Mouse (Mus musculus): ENCODE data around the gene Abhd4. TPM values are rescaled to one million over a fixed set of nuclear protein-coding genes. Genes with fewer than 3 reads are reported as not detected.

Gene Abhd4
- polyA plus RNA-seq, 1 experiment from 2014 or later = 39.9 TPM

DNA sequence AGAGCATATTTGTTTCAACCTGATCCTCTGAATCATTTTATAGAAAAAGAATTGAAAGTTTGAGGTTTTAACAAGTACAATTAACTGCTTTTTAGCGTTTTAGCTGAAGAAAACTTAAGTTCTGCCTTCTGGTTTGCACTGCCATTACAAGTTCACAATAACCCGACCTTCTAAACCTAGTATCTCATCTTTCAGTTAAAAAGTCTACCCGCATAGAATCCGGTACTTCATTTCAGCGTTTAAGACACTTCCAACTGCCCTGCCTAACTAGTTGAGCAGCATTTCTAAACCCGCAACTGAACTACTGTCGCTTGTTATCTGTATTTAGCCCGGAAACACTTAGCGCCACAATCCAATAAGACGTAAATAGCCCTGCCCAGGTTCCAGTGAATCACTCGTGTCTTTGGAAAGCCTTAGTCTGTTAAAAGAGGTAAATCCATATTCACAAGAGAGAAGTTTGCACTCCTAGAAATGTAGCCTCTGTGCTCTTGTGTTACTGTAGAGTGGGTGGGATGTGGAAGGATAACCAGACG, 748 bp downstream of the Abhd4 start:
- peaks cover 44% of the 10 kb centered on the region for H3K4me1 ChIP-seq
- H3K27ac ChIP-seq (replicated peaks) = peak overlapping the region; percentile 86; the same call in 1 of the 2 replicates
- DNase-seq (ENCODE audit: low spot score) = no peak

DNA sequence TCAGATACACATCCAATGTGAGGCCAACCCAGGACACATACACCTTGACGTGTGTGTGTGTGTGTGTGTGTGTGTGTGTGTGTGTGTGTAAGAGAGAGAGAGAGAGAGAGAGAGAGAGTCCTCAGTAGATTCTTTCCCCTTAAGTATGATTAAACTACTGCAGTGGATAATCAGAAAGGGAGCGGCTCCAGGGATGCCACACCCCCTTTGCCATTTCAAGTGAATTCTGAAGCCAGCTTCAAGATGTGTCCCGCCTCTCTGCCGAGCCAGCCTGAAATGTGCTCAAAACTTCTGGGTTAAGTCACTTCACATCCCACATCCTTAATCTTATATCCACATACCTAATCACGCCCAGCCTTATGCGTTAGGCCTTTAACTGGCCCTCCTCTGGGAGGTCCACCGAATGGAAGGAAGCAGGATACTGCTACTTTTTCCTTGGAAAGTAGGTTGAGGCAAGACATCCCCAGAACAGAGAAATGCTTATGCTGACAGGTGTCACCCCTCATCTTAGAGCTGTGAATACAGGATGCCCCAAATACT, 4.2 kb downstream of the Abhd4 start:
- H3K27ac ChIP-seq (replicated peaks) = no peak overlapping the region
- H3K36me3 ChIP-seq (replicated peaks) = peaks cover 7% of the 10 kb centered on the region
- no peaks in the 10 kb centered on the region for H3K9me3 ChIP-seq
- H3K4me3 ChIP-seq = peak overlapping the region; percentile 75
- peaks cover 33% of the 10 kb centered on the region for H3K4me1 ChIP-seq
- no peak for DNase-seq (ENCODE audit: low spot score)
- H3K27me3 ChIP-seq (replicated peaks; ENCODE audit: low read depth, poor library complexity, severe bottlenecking) = no peaks in the 10 kb centered on the region
- WGBS = 69% methylated on average over 7 of the region's 7 CpGs

More for the DNA sequence above, 748 bp downstream of the Abhd4 start:
- no peaks in the 10 kb centered on the region for H3K27me3 ChIP-seq (replicated peaks; ENCODE audit: low read depth, poor library complexity, severe bottlenecking)
- H3K36me3 ChIP-seq (replicated peaks) = peaks cover 5% of the 10 kb centered on the region; the same call in 1 of the 2 replicates
- H3K9me3 ChIP-seq = no peaks in the 10 kb centered on the region
- peak overlapping the region; percentile 82 for H3K4me3 ChIP-seq
- 68% methylated on average over 12 of the region's 12 CpGs for WGBS

DNA sequence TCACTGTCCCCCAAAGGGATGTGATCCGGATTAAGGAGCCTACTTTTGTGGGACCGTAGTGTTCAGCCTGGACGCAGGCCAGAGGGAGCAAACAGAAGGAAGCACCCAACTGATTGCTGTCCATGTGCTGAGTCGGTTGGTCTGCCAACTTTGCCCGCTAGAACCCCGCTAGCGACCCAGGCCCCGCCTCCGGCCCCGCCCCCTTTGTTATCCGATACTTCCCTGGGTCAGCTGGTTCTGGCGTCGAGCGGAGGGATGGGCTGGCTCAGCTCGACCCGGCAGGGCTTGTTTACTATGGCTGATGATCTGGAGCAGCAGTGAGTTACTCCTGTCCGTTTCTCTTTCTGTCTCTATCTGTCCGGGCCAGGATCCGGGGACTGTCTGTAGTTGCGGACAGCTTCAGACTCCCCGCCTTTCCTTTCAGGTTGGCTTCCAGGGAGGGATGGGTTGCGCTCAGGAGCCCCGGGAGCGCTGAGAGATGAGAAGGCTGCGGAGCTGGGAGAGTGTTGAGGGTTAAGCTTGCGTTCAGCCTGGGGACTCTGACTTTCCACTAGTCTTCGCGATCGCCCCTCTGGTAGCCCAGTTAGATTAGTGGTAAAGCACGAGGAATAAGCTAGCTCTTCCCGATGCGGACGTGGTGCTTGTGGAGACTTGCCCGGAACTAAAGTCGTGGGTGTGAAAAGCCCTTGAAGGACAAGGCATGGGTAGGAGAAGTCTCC, 5.2 kb downstream of the Abhd4 start:
- Histone ChIP-seq H3K9me3 (no peaks in the 10 kb centered on the region), H3K36me3 (replicated peaks) (peaks cover 14% of the 10 kb centered on the region), H3K27ac (replicated peaks) (peak overlapping the region; percentile 84), H3K27me3 (replicated peaks; ENCODE audit: low read depth, poor library complexity, severe bottlenecking) (no peaks in the 10 kb centered on the region), H3K4me1 (peaks cover 30% of the 10 kb centered on the region), H3K4me3 (peak overlapping the region; percentile 75)
- DNase-seq (ENCODE audit: low spot score) = peak; percentile 97
- WGBS = under 1% methylated on average over 35 of the region's 35 CpGs

DNA sequence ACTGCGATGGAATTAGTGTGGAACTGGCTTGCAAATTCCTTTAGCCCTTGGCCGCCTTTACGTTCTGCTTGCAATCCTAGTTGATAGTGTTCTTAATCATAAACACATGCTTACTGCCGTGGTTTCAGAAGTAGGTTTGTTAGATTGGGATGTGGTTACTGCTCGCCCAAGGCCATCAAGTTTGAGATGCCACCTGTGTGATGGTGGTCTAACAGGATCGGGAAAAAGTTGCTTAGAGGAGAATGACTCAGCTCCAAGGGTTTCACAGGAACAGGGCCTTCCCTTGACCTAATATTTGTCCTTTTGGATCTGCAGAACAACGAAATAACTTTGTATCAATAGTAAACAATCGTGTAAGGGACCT, 5.7 kb downstream of the Abhd4 start:
- no peaks in the 10 kb centered on the region for H3K27me3 ChIP-seq (replicated peaks; ENCODE audit: low read depth, poor library complexity, severe bottlenecking)
- H3K36me3 ChIP-seq (replicated peaks) = peaks cover 17% of the 10 kb centered on the region
- H3K4me3 ChIP-seq = peak overlapping the region; percentile 75
- no peaks in the 10 kb centered on the region for H3K9me3 ChIP-seq
- H3K4me1 ChIP-seq = peaks cover 25% of the 10 kb centered on the region
- DNase-seq (ENCODE audit: low spot score) = no peak
- 19% methylated on average over 8 of the region's 8 CpGs for WGBS
- peak overlapping the region; percentile 84; the same call in 1 of the 2 replicates for H3K27ac ChIP-seq (replicated peaks)

DNA sequence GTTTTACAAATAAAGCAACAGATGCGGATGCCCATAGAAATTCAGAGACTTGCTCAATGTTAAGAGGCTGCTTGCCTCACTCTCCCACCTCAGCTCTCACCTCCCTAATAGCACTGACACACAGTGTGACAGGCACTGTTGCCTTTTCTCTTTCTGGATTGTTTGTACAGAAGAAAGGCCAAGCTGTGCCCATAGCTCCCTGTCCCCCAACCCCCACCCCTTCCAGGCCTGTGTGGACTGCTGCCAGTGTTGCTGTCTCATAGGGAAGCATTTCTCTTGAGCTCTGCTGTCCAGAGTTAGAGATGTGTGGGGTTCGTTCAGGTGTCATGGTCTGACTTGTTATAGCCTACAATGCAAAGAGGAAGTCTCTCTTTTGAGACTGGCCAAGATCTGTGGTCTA, 6.2 kb downstream of the Abhd4 start:
- H3K4me1 ChIP-seq = peaks cover 21% of the 10 kb centered on the region
- DNase-seq (ENCODE audit: low spot score) = no peak
- no peak overlapping the region for H3K27ac ChIP-seq (replicated peaks)
- no peaks in the 10 kb centered on the region for H3K27me3 ChIP-seq (replicated peaks; ENCODE audit: low read depth, poor library complexity, severe bottlenecking)
- WGBS = 82% methylated on average over 2 of the region's 2 CpGs
- H3K36me3 ChIP-seq (replicated peaks) = peaks cover 17% of the 10 kb centered on the region
- no peaks in the 10 kb centered on the region for H3K9me3 ChIP-seq
- H3K4me3 ChIP-seq = peak overlapping the region; percentile 75; the same call in 1 of the 2 replicates

DNA sequence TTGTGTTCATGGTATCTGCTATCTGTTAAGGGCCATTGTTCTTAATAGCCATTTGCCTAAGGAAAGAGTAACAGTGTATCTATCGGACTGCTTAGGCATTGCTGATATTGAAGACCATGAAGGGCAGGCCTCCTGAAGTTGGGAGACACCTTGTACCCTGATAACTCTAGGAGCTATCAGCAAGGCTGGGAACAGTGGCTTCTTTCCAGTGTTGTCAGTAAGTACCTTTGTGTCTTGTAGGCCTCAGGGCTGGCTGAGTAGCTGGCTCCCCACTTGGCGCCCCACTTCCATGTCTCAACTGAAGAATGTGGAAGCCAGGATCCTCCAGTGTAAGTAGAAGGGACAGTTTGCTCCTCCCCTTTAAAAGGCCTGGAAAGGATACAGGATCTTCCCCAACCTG, 7.4 kb downstream of the Abhd4 start:
- 91% methylated on average over 2 of the region's 2 CpGs for WGBS
- peaks cover 21% of the 10 kb centered on the region for H3K4me1 ChIP-seq
- no peak overlapping the region for H3K27ac ChIP-seq (replicated peaks)
- H3K27me3 ChIP-seq (replicated peaks; ENCODE audit: low read depth, poor library complexity, severe bottlenecking) = no peaks in the 10 kb centered on the region
- no peak for DNase-seq (ENCODE audit: low spot score)
- no peak overlapping the region for H3K4me3 ChIP-seq
- H3K9me3 ChIP-seq = no peaks in the 10 kb centered on the region
- H3K36me3 ChIP-seq (replicated peaks) = peaks cover 17% of the 10 kb centered on the region

DNA sequence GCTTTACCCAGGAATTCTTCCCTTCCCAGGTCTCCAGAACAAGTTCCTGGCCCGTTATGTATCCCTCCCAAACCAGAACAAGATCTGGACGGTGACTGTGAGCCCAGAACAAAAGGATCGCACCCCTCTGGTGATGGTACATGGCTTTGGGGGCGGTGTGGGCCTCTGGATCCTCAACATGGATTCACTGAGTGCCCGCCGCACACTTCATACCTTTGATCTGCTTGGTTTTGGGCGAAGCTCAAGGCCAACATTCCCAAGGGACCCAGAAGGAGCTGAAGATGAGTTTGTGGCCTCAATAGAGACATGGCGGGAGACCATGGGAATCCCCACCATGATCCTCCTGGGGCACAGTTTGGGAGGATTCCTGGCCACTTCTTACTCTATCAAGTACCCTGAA, 8.6 kb downstream of the Abhd4 start:
- no peak overlapping the region for H3K27ac ChIP-seq (replicated peaks)
- WGBS = 89% methylated on average over 8 of the region's 8 CpGs

DNA sequence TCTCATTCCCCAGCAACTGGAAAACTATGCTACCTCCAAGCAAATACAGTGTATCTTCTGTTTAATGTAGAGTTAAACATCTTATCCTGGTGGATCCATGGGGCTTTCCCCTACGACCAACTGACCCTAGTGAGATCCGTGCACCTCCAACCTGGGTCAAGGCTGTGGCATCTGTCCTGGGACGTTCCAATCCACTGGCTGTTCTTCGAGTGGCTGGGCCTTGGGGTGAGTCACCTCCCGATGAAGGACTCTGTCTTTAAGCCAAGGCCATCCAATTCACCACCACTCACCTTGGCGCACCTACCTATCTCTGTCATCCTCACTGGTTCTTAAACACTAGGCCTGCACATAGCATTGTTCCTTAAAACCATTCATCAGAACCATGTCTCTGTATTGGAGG, 9.1 kb downstream of the Abhd4 start:
- Histone ChIP-seq H3K27ac (replicated peaks) (no peak overlapping the region), H3K4me3 (no peak overlapping the region), H3K4me1 (peaks cover 21% of the 10 kb centered on the region), H3K36me3 (replicated peaks) (peaks cover 29% of the 10 kb centered on the region), H3K27me3 (replicated peaks; ENCODE audit: low read depth, poor library complexity, severe bottlenecking) (no peaks in the 10 kb centered on the region), H3K9me3 (no peaks in the 10 kb centered on the region)
- 91% methylated on average over 6 of the region's 6 CpGs for WGBS
- no peak for DNase-seq (ENCODE audit: low spot score)

More for the DNA sequence above, 8.6 kb downstream of the Abhd4 start:
- no peaks in the 10 kb centered on the region for H3K9me3 ChIP-seq
- H3K36me3 ChIP-seq (replicated peaks) = peaks cover 25% of the 10 kb centered on the region
- no peak overlapping the region for H3K4me3 ChIP-seq
- no peaks in the 10 kb centered on the region for H3K27me3 ChIP-seq (replicated peaks; ENCODE audit: low read depth, poor library complexity, severe bottlenecking)
- DNase-seq (ENCODE audit: low spot score) = no peak
- H3K4me1 ChIP-seq = peaks cover 21% of the 10 kb centered on the region

DNA sequence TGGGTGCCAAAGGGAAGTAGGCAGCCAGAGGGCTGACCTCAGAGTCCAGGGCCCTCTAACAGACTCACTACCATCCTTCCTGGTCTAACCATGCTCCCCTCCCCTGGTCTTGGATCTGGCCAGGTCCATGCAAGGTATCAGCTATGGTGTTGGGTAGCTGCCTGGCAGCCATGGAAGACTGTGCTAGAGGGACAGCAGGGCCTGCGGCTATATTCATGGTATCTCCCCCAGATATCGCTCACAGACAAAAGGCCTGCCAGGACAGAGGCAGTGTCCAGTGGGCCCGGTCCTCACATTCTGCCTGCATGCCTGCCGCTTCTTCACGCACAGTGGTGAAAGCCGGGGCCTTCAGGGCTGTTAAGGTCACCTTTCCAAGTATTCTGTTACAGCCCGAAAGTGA, 10.2 kb downstream of the Abhd4 start:
- no peak for DNase-seq (ENCODE audit: low spot score)
- H3K9me3 ChIP-seq = no peaks in the 10 kb centered on the region
- H3K4me3 ChIP-seq = no peak overlapping the region
- H3K36me3 ChIP-seq (replicated peaks) = peaks cover 37% of the 10 kb centered on the region
- H3K27me3 ChIP-seq (replicated peaks; ENCODE audit: low read depth, poor library complexity, severe bottlenecking) = no peaks in the 10 kb centered on the region
- 90% methylated on average over 7 of the region's 7 CpGs for WGBS
- H3K4me1 ChIP-seq = peaks cover 11% of the 10 kb centered on the region
- no peak overlapping the region for H3K27ac ChIP-seq (replicated peaks)

DNA sequence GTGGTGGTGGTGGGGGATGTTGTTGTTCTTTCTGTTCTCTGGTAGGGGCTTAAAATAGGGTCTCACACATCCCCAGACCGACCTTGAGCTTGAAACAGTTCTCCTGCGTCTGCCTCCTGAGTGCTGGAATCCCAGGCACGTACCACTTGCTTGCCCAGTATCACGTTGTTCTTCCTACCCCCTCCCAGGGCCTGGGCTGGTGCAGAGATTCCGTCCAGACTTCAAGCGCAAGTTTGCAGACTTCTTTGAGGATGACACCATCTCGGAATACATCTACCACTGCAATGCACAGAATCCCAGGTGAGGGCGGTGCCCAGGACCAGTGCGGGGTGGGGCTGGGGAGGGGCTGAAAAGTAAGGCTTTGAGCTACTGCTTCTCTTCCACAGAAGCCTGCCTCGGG, 11.1 kb downstream of the Abhd4 start:
- no peaks in the 10 kb centered on the region for H3K27me3 ChIP-seq (replicated peaks; ENCODE audit: low read depth, poor library complexity, severe bottlenecking)
- H3K36me3 ChIP-seq (replicated peaks) = peaks cover 37% of the 10 kb centered on the region
- peaks cover 3% of the 10 kb centered on the region for H3K4me1 ChIP-seq
- H3K4me3 ChIP-seq = no peak overlapping the region
- 41% methylated on average over 10 of the region's 10 CpGs for WGBS
- DNase-seq (ENCODE audit: low spot score) = no peak
- no peak overlapping the region for H3K27ac ChIP-seq (replicated peaks)
- no peaks in the 10 kb centered on the region for H3K9me3 ChIP-seq

DNA sequence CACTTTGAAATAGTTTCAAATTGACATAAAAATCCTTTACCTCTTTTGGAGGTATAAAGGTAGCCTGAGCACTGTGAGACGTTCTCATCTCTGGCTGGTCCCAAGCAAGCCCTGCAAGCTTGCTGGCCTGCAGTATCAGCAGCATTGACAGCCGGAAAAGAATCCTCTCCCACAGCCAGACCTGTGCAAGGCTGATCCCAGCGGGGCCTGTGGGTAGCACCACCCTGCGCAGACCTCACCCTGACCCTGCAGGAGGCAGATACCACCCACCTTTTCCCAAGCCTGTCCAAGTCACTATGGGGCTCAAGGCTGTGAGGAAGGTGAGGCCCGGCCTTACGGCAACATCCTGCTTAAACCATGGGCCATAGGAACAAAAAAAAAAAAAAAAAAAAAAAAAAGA, 12.0 kb downstream of the Abhd4 start:
- WGBS = 77% methylated on average over 6 of the region's 6 CpGs
- Histone ChIP-seq H3K27ac (replicated peaks) (no peak overlapping the region), H3K4me3 (no peak overlapping the region), H3K9me3 (no peaks in the 10 kb centered on the region), H3K27me3 (replicated peaks; ENCODE audit: low read depth, poor library complexity, severe bottlenecking) (no peaks in the 10 kb centered on the region), H3K36me3 (replicated peaks) (peaks cover 37% of the 10 kb centered on the region), H3K4me1 (no peaks in the 10 kb centered on the region)
- DNase-seq (ENCODE audit: low spot score) = no peak

DNA sequence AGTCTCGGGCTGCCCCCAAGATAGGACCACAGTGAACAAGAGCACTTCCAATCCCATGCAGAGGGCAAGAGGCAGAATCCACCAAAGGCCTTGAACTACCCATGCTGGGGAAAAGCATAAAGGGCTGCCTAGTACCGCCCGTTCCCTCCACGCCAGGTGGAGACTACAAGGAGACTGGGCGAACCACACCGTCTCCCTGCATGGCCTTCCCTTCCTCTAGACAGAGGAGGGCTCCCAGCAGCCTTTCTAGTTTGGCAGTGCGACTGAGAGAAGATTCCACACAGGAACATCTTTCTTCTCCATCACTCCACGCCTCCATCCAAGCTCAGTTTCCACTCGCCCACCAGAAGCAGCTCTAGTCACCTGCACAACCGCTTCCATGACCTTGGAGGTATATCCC, 14.0 kb downstream of the Abhd4 start:
- Histone ChIP-seq H3K36me3 (replicated peaks) (peaks cover 32% of the 10 kb centered on the region), H3K9me3 (no peaks in the 10 kb centered on the region), H3K27ac (replicated peaks) (no peak overlapping the region), H3K27me3 (replicated peaks; ENCODE audit: low read depth, poor library complexity, severe bottlenecking) (no peaks in the 10 kb centered on the region), H3K4me1 (no peaks in the 10 kb centered on the region), H3K4me3 (no peak overlapping the region)
- WGBS = 94% methylated on average over 10 of the region's 10 CpGs
- no peak for DNase-seq (ENCODE audit: low spot score)

DNA sequence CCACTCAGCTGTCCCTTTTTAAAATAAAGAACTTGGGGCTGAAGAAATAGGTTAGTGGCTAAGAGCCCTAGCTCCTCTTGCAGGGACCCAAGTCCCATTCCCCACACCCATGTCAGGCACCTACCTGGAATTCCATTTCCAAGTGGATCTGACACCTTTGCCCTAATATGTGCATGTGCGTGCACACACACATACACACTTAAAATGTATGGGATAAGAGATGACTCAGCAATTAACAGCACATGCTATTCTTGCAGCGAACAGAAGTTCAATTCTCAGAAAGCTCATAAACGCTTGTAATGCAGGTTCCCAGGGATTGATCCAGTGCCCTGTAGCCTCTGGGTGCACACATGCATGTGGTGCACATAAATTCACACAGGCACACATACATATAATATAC, 15.6 kb downstream of the Abhd4 start:
- Histone ChIP-seq H3K27me3 (replicated peaks; ENCODE audit: low read depth, poor library complexity, severe bottlenecking) (no peaks in the 10 kb centered on the region), H3K27ac (replicated peaks) (no peak overlapping the region), H3K9me3 (no peaks in the 10 kb centered on the region), H3K36me3 (replicated peaks) (peaks cover 20% of the 10 kb centered on the region), H3K4me3 (no peak overlapping the region), H3K4me1 (no peaks in the 10 kb centered on the region)
- no peak for DNase-seq (ENCODE audit: low spot score)
- 92% methylated on average over 3 of the region's 3 CpGs for WGBS

Data from embryonic facial prominence, embryonic 10.5 days (tissue).